Mouse (Mus musculus) cerebellum, adult 2 months (tissue): ENCODE data around the gene Mthfd2.

Experiments
- CTCF ChIP-seq: fragments of 200-500 bp; IDR thresholded peaks from 2 replicates; pipeline ENCODE4 v1.5.1; 2011; ENCODE audit warnings: low read depth, mild to moderate bottlenecking, control low read depth, low read length, moderate library complexity, borderline replicate concordance; ENCODE audit not compliant: insufficient read depth
- POLR2A ChIP-seq: fragments of 200-500 bp; IDR thresholded peaks from 2 replicates; pipeline ENCODE4 v1.6.1; 2011; ENCODE audit warnings: low read length, control low read depth, borderline replicate concordance; ENCODE audit not compliant: insufficient read depth

- TF ChIP-seq POLR2A, result no peak
- no peak for TF ChIP-seq CTCF
Observed at GRCm38 (mm10) chr6:83265253-83265652, 60.5 kb downstream of the Mthfd2 start.
